Mouse (Mus musculus) heart, embryonic 10.5 days (tissue): ENCODE data around the gene Gm47955. TPM values are rescaled to one million over a fixed set of nuclear protein-coding genes. Genes with fewer than 3 reads are reported as not detected.
"Not testable (repeated sequence)": the region's sequence is repeated elsewhere in the genome, so short reads cannot be mapped to it uniquely, and the experiment has no call there.

Experiments used
- DNase-seq: peaks from one replicate; pipeline ENCODE4 v3.0.0-alpha.2; 2017; ENCODE audit warnings: low spot score
- H3K27ac ChIP-seq: fragments of 300-500 bp; sonication (generic); 2 replicates; pipeline ENCODE4 v1.5.1; 2016; ENCODE audit warnings: mild to moderate bottlenecking
- H3K27me3 ChIP-seq: fragments of 300-500 bp; sonication (generic); 2 replicates; pipeline ENCODE4 v1.6.1; 2016; ENCODE audit warnings: mild to moderate bottlenecking; ENCODE audit not compliant: poor library complexity, insufficient read depth, severe bottlenecking
- H3K36me3 ChIP-seq: fragments of 300-500 bp; sonication (generic); 2 replicates; pipeline ENCODE4 v1.6.1; 2016; ENCODE audit warnings: mild to moderate bottlenecking, moderate library complexity
- H3K4me1 ChIP-seq: fragments of 300-500 bp; sonication (generic); 2 replicates; pipeline ENCODE4 v1.6.1; 2016; ENCODE audit warnings: mild to moderate bottlenecking
- H3K4me3 ChIP-seq: fragments of 300-500 bp; sonication (generic); 2 replicates; pipeline ENCODE4 v1.5.1; 2016; ENCODE audit warnings: mild to moderate bottlenecking, moderate library complexity
- H3K9me3 ChIP-seq: fragments of 300-500 bp; sonication (generic); 2 replicates; pipeline ENCODE4 v1.6.1; 2016; ENCODE audit warnings: mild to moderate bottlenecking, moderate library complexity
- WGBS: fragments of 180-500 bp; shearing (Covaris S2); methylation state at CpG from one replicate; pipeline ENCODE4 v1.1.7; 2016; 5-methylcytosine and 5-hydroxymethylcytosine counted together
- polyA plus RNA-seq: library from polyadenylated mRNA; unstranded; fragments of >200 nt; fragmentation: Nextera tagmentation; extraction: Ambion mirVana; gene quantifications from 2 replicates; pipeline ENCODE4 v1.2.1, GENCODE M21; 2016

Gene Gm47955
- polyA plus RNA-seq, result not detected in 2 replicates

- H3K36me3 ChIP-seq, result no peaks in the 10 kb centered on the region
- H3K27me3 ChIP-seq, result no peaks in the 10 kb centered on the region
- 84% methylated on average over 11 of the region's 11 CpGs for WGBS
- no peak for DNase-seq
- no peak within 1 kb of the TSS for H3K27ac ChIP-seq
- no peak within 1 kb of the TSS for H3K4me3 ChIP-seq
- no peaks in the 10 kb centered on the region for H3K4me1 ChIP-seq
- H3K9me3 ChIP-seq, result no peaks in the 10 kb centered on the region
These were observed at the start of gene Gm47955 for GRCm38 (mm10) chr1:82959870-82960385. Gene Gm47955 (plus strand): TSS chr1:82960286.

GRCm38 (mm10) chr1:82913025-82913424, 47.1 kb upstream of the Gm47955 start, which contains the start of gene A030005L19Rik:
Gene A030005L19Rik (plus strand): TSS chr1:82913325.
- Histone ChIP-seq H3K27ac (no peak within 1 kb of the TSS), H3K4me1 (no peaks in the 10 kb centered on the region), H3K4me3 (no peak within 1 kb of the TSS), H3K27me3 (no peaks in the 10 kb centered on the region), H3K9me3 (no peaks in the 10 kb centered on the region), H3K36me3 (no peaks in the 10 kb centered on the region; the same call in 1 of the 2 replicates)
- DNase-seq, result no peak
- WGBS, result 91% methylated on average over 3 of the region's 3 CpGs

GRCm38 (mm10) chr1:82913434-82913833, 46.7 kb upstream of the Gm47955 start:
- not testable (repeated sequence) for DNase-seq, H3K27ac ChIP-seq, H3K4me1 ChIP-seq, H3K27me3 ChIP-seq, H3K4me3 ChIP-seq, H3K9me3 ChIP-seq, H3K36me3 ChIP-seq
- WGBS, result 94% methylated on average over 5 of the region's 5 CpGs

GRCm38 (mm10) chr1:82924650-82925049, 35.4 kb upstream of the Gm47955 start, which contains the start of gene A030014E15Rik:
Gene A030014E15Rik (plus strand): TSS chr1:82924917.
- 89% methylated on average over 6 of the region's 6 CpGs for WGBS
- Histone ChIP-seq H3K36me3 (no peaks in the 10 kb centered on the region), H3K27me3 (no peaks in the 10 kb centered on the region), H3K27ac (no peak within 1 kb of the TSS), H3K4me3 (no peak within 1 kb of the TSS), H3K4me1 (no peaks in the 10 kb centered on the region), H3K9me3 (no peaks in the 10 kb centered on the region)
- DNase-seq, result no peak

GRCm38 (mm10) chr1:82930558-82930957, 29.5 kb upstream of the Gm47955 start:
- WGBS, result 90% methylated on average over 3 of the region's 3 CpGs

GRCm38 (mm10) chr1:82931326-82931725, 28.8 kb upstream of the Gm47955 start, which contains the start of gene Gm6217:
Gene Gm6217 (minus strand): TSS chr1:82931399.
- H3K4me3 ChIP-seq, H3K27ac ChIP-seq, H3K4me1 ChIP-seq, H3K27me3 ChIP-seq, H3K9me3 ChIP-seq, H3K36me3 ChIP-seq, DNase-seq: not testable (repeated sequence)
- no CpG with 5 or more reads among the region's 6 CpGs for WGBS

More at GRCm38 (mm10) chr1:82930558-82930957, 29.5 kb upstream of the Gm47955 start:
- H3K27ac ChIP-seq, H3K4me3 ChIP-seq, H3K9me3 ChIP-seq, H3K4me1 ChIP-seq, H3K27me3 ChIP-seq, DNase-seq, H3K36me3 ChIP-seq: not testable (repeated sequence)

GRCm38 (mm10) chr1:82938666-82939065, 21.4 kb upstream of the Gm47955 start:
- 86% methylated on average over 5 of the region's 5 CpGs for WGBS
- H3K27me3 ChIP-seq, result no peaks in the 10 kb centered on the region
- no peaks in the 10 kb centered on the region for H3K9me3 ChIP-seq
- no peaks in the 10 kb centered on the region for H3K36me3 ChIP-seq
- DNase-seq, result no peak
- H3K4me3 ChIP-seq, result no peak overlapping the region
- no peaks in the 10 kb centered on the region for H3K4me1 ChIP-seq
- H3K27ac ChIP-seq, result no peak overlapping the region

- WGBS, result 91% methylated on average over 2 of the region's 2 CpGs
- H3K27ac ChIP-seq, H3K4me3 ChIP-seq: not testable (repeated sequence)
These were observed 17.6 kb upstream of the Gm47955 start for GRCm38 (mm10) chr1:82942505-82942904.

GRCm38 (mm10) chr1:82943295-82943694, 16.8 kb upstream of the Gm47955 start, which contains the start of gene A030003K21Rik:
Gene A030003K21Rik (minus strand): TSS chr1:82943388.
- not testable (repeated sequence) for H3K9me3 ChIP-seq, H3K27me3 ChIP-seq, H3K27ac ChIP-seq, H3K4me3 ChIP-seq, DNase-seq, H3K36me3 ChIP-seq, H3K4me1 ChIP-seq
- WGBS, result no CpG with 5 or more reads among the region's 6 CpGs

More at GRCm38 (mm10) chr1:82942505-82942904, 17.6 kb upstream of the Gm47955 start:
- not testable (repeated sequence) for H3K36me3 ChIP-seq, H3K4me1 ChIP-seq, H3K27me3 ChIP-seq, H3K9me3 ChIP-seq, DNase-seq

- H3K9me3 ChIP-seq, H3K4me3 ChIP-seq, H3K4me1 ChIP-seq, H3K27me3 ChIP-seq, H3K36me3 ChIP-seq, H3K27ac ChIP-seq, DNase-seq: not testable (repeated sequence)
- WGBS, result 100% methylated on average over 2 of the region's 2 CpGs
These were observed 14.1 kb upstream of the Gm47955 start for GRCm38 (mm10) chr1:82946029-82946428.

- H3K27me3 ChIP-seq, result no peaks in the 10 kb centered on the region
- H3K4me1 ChIP-seq, result peaks cover 4% of the 10 kb centered on the region; the same call in 1 of the 2 replicates
- no peaks in the 10 kb centered on the region for H3K9me3 ChIP-seq
- WGBS, result 78% methylated on average over 2 of the region's 2 CpGs
- H3K36me3 ChIP-seq, result no peaks in the 10 kb centered on the region
- no peak overlapping the region for H3K27ac ChIP-seq
- DNase-seq, result no peak
- no peak overlapping the region for H3K4me3 ChIP-seq
These were observed 11.5 kb upstream of the Gm47955 start for GRCm38 (mm10) chr1:82948601-82949000.

- not testable (repeated sequence) for H3K27me3 ChIP-seq, H3K4me1 ChIP-seq, DNase-seq, H3K9me3 ChIP-seq, H3K27ac ChIP-seq, H3K36me3 ChIP-seq, H3K4me3 ChIP-seq
These were observed 4.2 kb upstream of the Gm47955 start, which contains the start of gene Gm7544 for GRCm38 (mm10) chr1:82955913-82956312. Gene Gm7544 (minus strand): TSS chr1:82956013.

GRCm38 (mm10) chr1:82966413-82966812, 6.3 kb downstream of the Gm47955 start:
- H3K27ac ChIP-seq, result no peak overlapping the region
- no peak overlapping the region for H3K4me3 ChIP-seq
- DNase-seq, result no peak
- WGBS, result 73% methylated on average over 3 of the region's 3 CpGs
- no peaks in the 10 kb centered on the region for H3K9me3 ChIP-seq
- H3K36me3 ChIP-seq, result no peaks in the 10 kb centered on the region
- peaks cover 3% of the 10 kb centered on the region; the same call in 1 of the 2 replicates for H3K4me1 ChIP-seq
- no peaks in the 10 kb centered on the region for H3K27me3 ChIP-seq

GRCm38 (mm10) chr1:82972046-82972445, 12.0 kb downstream of the Gm47955 start:
- peak overlapping the region; percentile 65 for H3K27ac ChIP-seq
- WGBS, result 8% methylated on average over 4 of the region's 4 CpGs

More at GRCm38 (mm10) chr1:82972046-82972445, 12.0 kb downstream of the Gm47955 start:
- Histone ChIP-seq H3K4me3 (peak overlapping the region; percentile 6; the same call in 1 of the 2 replicates), H3K27me3 (no peaks in the 10 kb centered on the region), H3K4me1 (peaks cover 35% of the 10 kb centered on the region), H3K9me3 (no peaks in the 10 kb centered on the region), H3K36me3 (no peaks in the 10 kb centered on the region)
- peak; percentile 89 for DNase-seq
